Mouse (Mus musculus): Measurements from ENCODE around the gene Pop5. TPM values are rescaled to one million over a fixed set of nuclear protein-coding genes. Genes with fewer than 3 reads are reported as not detected.
A peak's percentile ranks its signal among the peaks of the same experiment; 100 is the strongest.

The Pop5 gene
- 56.2 and 59.2 TPM in 2 replicates for total RNA-seq (2014; rRNA removed)
- polyA plus RNA-seq (2012; rRNA removed) = 70.3 and 91.0 TPM in 2 replicates

DNA sequence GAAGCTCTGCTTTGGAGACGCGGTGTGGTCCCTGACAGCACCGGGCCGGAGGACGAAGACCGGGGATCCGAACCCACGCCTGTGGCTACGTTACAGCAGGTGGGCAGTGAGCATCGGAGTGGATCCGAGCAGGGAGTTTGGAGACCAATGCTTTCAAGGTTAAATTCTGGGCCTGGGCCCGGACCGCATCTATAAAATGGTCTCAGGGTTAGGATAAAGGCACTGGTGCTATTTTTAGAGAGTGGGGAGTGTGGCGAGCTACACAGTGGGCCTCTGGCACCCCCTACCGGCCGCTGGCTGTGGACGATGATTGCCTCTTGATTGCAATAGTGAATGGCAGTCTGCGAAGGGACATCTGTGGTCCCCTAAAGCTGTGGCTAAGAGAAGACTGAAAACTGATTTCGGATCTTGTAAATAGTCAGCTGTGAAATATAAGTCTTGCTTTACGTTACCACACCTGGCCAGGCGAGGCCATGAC is at the start of gene Pop5:
Gene Pop5, plus strand, starts transcription at position 51 of the 478 bp plus-strand sequence.
- TF ChIP-seq POLR2A (IDR thresholded peaks at IDR 0.05; ENCODE audit: extremely low read depth, insufficient read depth, low read length) (no peak), CTCF (IDR thresholded peaks at IDR 0.05; ENCODE audit: low read depth, low read length) (peak; percentile 95)
- Histone ChIP-seq H3K79me2 (ENCODE audit: control insufficient read depth, insufficient read depth, low read length) (no peaks in the 10 kb centered on the region), H3K4me1 (ENCODE audit: control insufficient read depth, insufficient read depth, low read length) (peaks cover 7% of the 10 kb centered on the region), H3K4me3 (ENCODE audit: insufficient read depth, low read depth, low read length) (peak within 1 kb of the TSS; percentile 40), H3K27me3 (ENCODE audit: control insufficient read depth, insufficient read depth, low read length) (no peaks in the 10 kb centered on the region), H3K9ac (ENCODE audit: low read depth, low read length) (peak within 1 kb of the TSS; percentile 42), H3K27ac (replicated peaks; ENCODE audit: insufficient read depth, low read depth, low read length) (no peak within 1 kb of the TSS), H3K36me3 (ENCODE audit: control insufficient read depth, insufficient read depth, low read length) (peaks cover 3% of the 10 kb centered on the region; the same call in 1 of the 2 replicates)
- WGBS = 6% methylated on average over 21 of the region's 21 CpGs
- peak; percentile 33 for DNase-seq (ENCODE audit: extremely low read depth, low read depth, low spot score)

DNA sequence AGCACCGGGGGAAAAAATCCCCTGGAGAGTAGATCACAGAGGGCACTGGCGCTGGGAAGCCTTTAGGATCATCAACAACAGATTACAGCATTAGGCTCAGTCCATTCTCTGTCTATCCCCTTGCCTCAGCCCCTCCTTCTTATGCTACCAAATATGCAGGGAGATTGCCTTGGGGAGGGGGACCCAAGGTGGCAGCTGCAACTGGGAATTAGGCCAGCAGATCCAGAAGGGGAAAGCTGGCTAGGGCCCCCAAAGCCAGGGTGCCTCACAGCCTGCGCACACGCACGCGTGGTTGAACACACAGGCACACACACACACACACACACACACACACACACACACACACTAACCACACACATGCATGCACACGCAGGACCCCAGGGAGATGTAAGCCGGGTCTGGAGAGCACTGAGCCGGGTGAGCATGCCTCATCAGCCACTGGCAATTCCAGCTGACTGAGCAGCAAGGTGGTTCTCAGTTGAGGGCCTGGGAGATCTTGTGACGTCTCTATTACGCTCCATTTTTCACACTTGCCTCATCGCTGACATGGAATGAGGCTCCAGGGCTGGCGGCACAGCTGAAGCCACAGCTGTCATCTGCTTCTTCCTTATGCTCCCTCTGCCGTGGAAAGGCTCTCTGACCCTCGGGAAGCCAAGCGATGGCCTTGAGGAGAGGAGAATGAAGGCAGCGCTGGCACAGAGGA is 49.1 kb upstream of the Pop5 start:
- 51% methylated on average over 17 of the region's 17 CpGs for WGBS
- Histone ChIP-seq H3K27me3 (ENCODE audit: control insufficient read depth, insufficient read depth, low read length) (peaks cover 10% of the 10 kb centered on the region; the same call in 1 of the 2 replicates), H3K36me3 (ENCODE audit: control insufficient read depth, insufficient read depth, low read length) (no peaks in the 10 kb centered on the region), H3K4me1 (ENCODE audit: control insufficient read depth, insufficient read depth, low read length) (no peaks in the 10 kb centered on the region), H3K27ac (replicated peaks; ENCODE audit: insufficient read depth, low read depth, low read length) (no peak overlapping the region), H3K4me3 (ENCODE audit: insufficient read depth, low read depth, low read length) (no peak overlapping the region), H3K79me2 (ENCODE audit: control insufficient read depth, insufficient read depth, low read length) (no peaks in the 10 kb centered on the region), H3K9ac (ENCODE audit: low read depth, low read length) (no peak overlapping the region)
- no peak for DNase-seq (ENCODE audit: extremely low read depth, low read depth, low spot score)
- no peak for TF ChIP-seq POLR2A (IDR thresholded peaks at IDR 0.05; ENCODE audit: extremely low read depth, insufficient read depth, low read length)

DNA sequence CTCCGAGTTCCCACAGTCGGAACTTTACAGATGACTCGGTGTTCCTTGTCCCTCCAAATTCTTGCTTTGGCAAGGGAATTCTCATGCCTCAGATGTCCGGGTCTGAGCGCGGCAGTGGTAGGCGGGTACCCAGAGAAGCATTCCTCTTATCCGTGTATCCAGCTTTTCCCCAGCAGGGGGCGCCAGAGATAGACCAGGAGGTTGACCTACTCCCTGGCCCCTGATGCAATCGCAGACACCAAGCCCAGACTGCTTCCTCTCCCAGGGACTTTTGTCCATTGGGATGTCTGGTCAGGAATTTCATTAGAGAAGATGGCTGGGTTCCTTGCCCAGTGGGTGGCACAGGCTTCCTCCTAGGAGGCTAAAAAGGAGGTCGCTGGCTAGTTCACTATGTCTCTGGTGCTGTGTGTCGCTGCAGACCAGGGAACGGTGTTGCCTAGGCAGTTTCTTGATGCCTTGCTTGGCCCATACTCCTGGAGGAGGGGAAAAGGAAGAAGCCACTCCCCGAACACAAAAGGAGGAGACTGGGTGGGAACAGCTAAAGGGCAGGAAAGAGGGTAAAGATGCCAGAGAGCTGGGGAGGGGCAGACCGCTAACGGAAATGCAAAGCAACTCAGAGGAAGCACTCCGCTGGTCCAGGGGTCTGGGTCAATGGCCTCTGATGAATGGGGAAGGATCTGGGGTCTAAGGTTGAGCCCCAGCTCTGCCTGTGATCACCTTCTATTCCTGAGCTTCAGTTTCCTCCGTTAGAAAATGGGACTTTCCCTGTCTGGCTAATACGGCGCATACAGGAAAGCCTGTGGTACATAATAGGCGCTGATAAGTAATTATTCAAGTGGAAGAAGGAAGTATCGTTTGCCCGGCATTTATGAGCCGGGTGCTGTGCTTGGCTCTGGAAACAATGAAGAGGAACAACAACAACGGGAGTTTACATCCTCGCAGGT is 48.2 kb upstream of the Pop5 start:
- 32% methylated on average over 26 of the region's 26 CpGs for WGBS
- no peaks in the 10 kb centered on the region for H3K36me3 ChIP-seq (ENCODE audit: control insufficient read depth, insufficient read depth, low read length)
- H3K4me1 ChIP-seq (ENCODE audit: control insufficient read depth, insufficient read depth, low read length) = no peaks in the 10 kb centered on the region
- TF ChIP-seq POLR2A (IDR thresholded peaks at IDR 0.05; ENCODE audit: extremely low read depth, insufficient read depth, low read length) = no peak
- peak; percentile 88 for TF ChIP-seq CTCF (IDR thresholded peaks at IDR 0.05; ENCODE audit: low read depth, low read length)
- H3K27me3 ChIP-seq (ENCODE audit: control insufficient read depth, insufficient read depth, low read length) = peaks cover 17% of the 10 kb centered on the region; the same call in 1 of the 2 replicates
- H3K4me3 ChIP-seq (ENCODE audit: insufficient read depth, low read depth, low read length) = no peak overlapping the region
- H3K27ac ChIP-seq (replicated peaks; ENCODE audit: insufficient read depth, low read depth, low read length) = no peak overlapping the region
- H3K79me2 ChIP-seq (ENCODE audit: control insufficient read depth, insufficient read depth, low read length) = no peaks in the 10 kb centered on the region
- no peak overlapping the region for H3K9ac ChIP-seq (ENCODE audit: low read depth, low read length)
- peak; percentile 71 for DNase-seq (ENCODE audit: extremely low read depth, low read depth, low spot score)

DNA sequence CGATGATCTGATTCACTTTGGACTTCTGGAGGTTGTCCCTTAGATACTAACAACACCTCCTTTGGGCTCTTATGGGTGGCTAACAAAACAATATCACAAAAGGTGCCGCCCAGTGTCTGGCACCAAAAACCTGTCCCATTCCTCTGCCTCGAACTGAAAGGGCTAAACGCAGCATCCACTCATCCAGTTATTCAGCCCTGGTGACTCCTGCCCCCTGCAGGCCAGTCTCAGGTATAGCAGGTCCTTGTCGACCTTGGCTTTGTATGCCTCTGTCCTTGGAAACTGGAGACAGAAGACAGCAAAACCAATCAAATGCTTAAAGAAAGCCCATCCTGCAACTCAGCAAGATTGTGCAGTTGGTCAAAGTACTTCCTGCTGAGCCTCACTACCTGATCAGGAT is 46.8 kb upstream of the Pop5 start:
- H3K79me2 ChIP-seq (ENCODE audit: control insufficient read depth, insufficient read depth, low read length) = no peaks in the 10 kb centered on the region
- no peak overlapping the region for H3K9ac ChIP-seq (ENCODE audit: low read depth, low read length)
- no peak overlapping the region for H3K27ac ChIP-seq (replicated peaks; ENCODE audit: insufficient read depth, low read depth, low read length)
- peak; percentile 17 for DNase-seq (ENCODE audit: extremely low read depth, low read depth, low spot score)
- 53% methylated on average over 5 of the region's 5 CpGs for WGBS
- no peak for TF ChIP-seq POLR2A (IDR thresholded peaks at IDR 0.05; ENCODE audit: extremely low read depth, insufficient read depth, low read length)
- TF ChIP-seq CTCF (IDR thresholded peaks at IDR 0.05; ENCODE audit: low read depth, low read length) = peak; percentile 87
- H3K36me3 ChIP-seq (ENCODE audit: control insufficient read depth, insufficient read depth, low read length) = no peaks in the 10 kb centered on the region
- peaks cover 7% of the 10 kb centered on the region; the same call in 1 of the 2 replicates for H3K4me1 ChIP-seq (ENCODE audit: control insufficient read depth, insufficient read depth, low read length)
- peaks cover 28% of the 10 kb centered on the region; the same call in 1 of the 2 replicates for H3K27me3 ChIP-seq (ENCODE audit: control insufficient read depth, insufficient read depth, low read length)
- no peak overlapping the region for H3K4me3 ChIP-seq (ENCODE audit: insufficient read depth, low read depth, low read length)

DNA sequence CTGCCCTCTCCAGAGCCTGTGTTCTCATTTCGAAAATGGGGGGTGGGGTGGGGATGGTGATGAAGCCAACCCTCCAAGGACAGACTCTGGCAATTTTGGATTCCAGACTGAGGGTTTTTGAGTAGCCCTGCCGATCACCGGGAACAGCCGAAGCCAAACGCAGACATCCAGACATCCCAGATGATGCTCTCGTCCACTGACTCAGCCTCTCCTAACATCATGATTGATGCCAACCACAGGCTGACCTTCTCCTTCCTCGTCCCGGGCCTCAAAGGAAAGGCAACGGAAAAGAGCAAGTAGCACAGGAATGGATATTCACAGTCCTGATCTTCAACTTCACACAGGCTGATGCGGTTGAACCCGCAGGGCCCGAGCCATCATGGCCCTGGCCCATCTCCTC is 45.6 kb upstream of the Pop5 start:
- no peak overlapping the region for H3K9ac ChIP-seq (ENCODE audit: low read depth, low read length)
- TF ChIP-seq POLR2A (IDR thresholded peaks at IDR 0.05; ENCODE audit: extremely low read depth, insufficient read depth, low read length) (no peak), CTCF (IDR thresholded peaks at IDR 0.05; ENCODE audit: low read depth, low read length) (no peak)
- no peak for DNase-seq (ENCODE audit: extremely low read depth, low read depth, low spot score)
- no peak overlapping the region for H3K27ac ChIP-seq (replicated peaks; ENCODE audit: insufficient read depth, low read depth, low read length)
- H3K79me2 ChIP-seq (ENCODE audit: control insufficient read depth, insufficient read depth, low read length) = no peaks in the 10 kb centered on the region
- peaks cover 7% of the 10 kb centered on the region; the same call in 1 of the 2 replicates for H3K4me1 ChIP-seq (ENCODE audit: control insufficient read depth, insufficient read depth, low read length)
- 83% methylated on average over 12 of the region's 12 CpGs for whole genome bisulfite sequencing
- H3K4me3 ChIP-seq (ENCODE audit: insufficient read depth, low read depth, low read length) = no peak overlapping the region
- H3K36me3 ChIP-seq (ENCODE audit: control insufficient read depth, insufficient read depth, low read length) = no peaks in the 10 kb centered on the region
- H3K27me3 ChIP-seq (ENCODE audit: control insufficient read depth, insufficient read depth, low read length) = peaks cover 33% of the 10 kb centered on the region; the same call in 1 of the 2 replicates
